Mouse (Mus musculus): ENCODE measurements around the gene Flt3. TPM values are rescaled to one million over a fixed set of nuclear protein-coding genes. Genes with fewer than 3 reads are reported as not detected.

Gene Flt3
- total and polyA plus RNA-seq, 3 experiments = 0.01 TPM; not detected in 2

DNA sequence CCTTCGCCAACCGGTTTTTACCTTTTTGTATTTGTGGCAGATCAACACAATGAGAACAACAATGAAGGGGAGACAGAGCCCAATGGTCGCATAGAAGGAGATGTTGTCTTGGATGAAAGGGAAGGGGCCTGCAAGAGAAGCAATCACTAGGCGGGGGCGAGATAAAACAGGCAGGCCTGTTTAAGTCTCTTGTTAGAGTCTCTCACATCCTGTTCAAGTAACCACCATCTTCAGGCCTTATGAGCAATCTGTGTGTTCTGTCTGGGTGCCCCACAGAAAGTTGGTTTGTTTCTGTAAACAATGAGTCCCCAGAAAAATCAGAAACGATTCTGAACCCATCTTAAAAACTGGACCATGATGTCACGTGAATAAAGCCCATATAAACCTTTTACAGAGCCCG is 45.3 kb downstream of the Flt3 start:
- no peak for TF ChIP-seq MEF2A (IDR thresholded peaks at IDR 0.05; ENCODE audit: extremely low read depth, insufficient replicate concordance, low read depth, low read length, poor library complexity, severe bottlenecking)
- TF ChIP-seq HCFC1 (IDR thresholded peaks at IDR 0.05; ENCODE audit: low read depth, low read length) = no peak
- TF ChIP-seq ZKSCAN1 (IDR thresholded peaks at IDR 0.05; ENCODE audit: low read depth, low read length) = no peak
- TF ChIP-seq ZNF384 (IDR thresholded peaks at IDR 0.05; ENCODE audit: low read depth, low read length) = no peak
- TF ChIP-seq TAL1 (IDR thresholded peaks at IDR 0.05; ENCODE audit: low read length) = no peak
- TF ChIP-seq GABPA (IDR thresholded peaks at IDR 0.05; ENCODE audit: low read depth, low read length) = no peak
- TF ChIP-seq MXI1 (IDR thresholded peaks at IDR 0.05; ENCODE audit: low read depth, low read length) = no peak
- TF ChIP-seq TCF12 (IDR thresholded peaks at IDR 0.05; ENCODE audit: low read depth, low read length) = no peak
- TF ChIP-seq USF2 (IDR thresholded peaks at IDR 0.05; ENCODE audit: borderline replicate concordance in 1 of 2, insufficient read depth in 1 of 2, low read depth in 1 of 2, low read length in 2 of 2) = no peak
- no peak for TF ChIP-seq CHD1 (IDR thresholded peaks at IDR 0.05; ENCODE audit: low read depth, low read length)
- TF ChIP-seq GATA1 (IDR thresholded peaks at IDR 0.05; ENCODE audit: low read depth, low read length) = no peak
- TF ChIP-seq SIN3A (IDR thresholded peaks at IDR 0.05; ENCODE audit: low read length) = no peak
- Histone ChIP-seq H3K9me3 (replicated peaks; ENCODE audit: insufficient read depth, low read length) (no peaks in the 10 kb centered on the region), H3K79me2 (ENCODE audit: control insufficient read depth, insufficient read depth, low read length, poor library complexity) (no peaks in the 10 kb centered on the region), H3K9ac (ENCODE audit: control insufficient read depth, low read depth, low read length, poor library complexity, severe bottlenecking) (no peak overlapping the region), H3K4me3 (ENCODE audit: control insufficient read depth in 1 of 2, insufficient read depth in 1 of 2, low read depth in 2 of 2, low read length in 2 of 2) (no peak overlapping the region), H3K4me1 (ENCODE audit: control insufficient read depth in 1 of 2, insufficient read depth in 2 of 2, low read length in 2 of 2) (no peaks in the 10 kb centered on the region), H3K27me3 (ENCODE audit: control insufficient read depth in 1 of 2, insufficient read depth in 2 of 2, low read length in 2 of 2) (no peaks in the 10 kb centered on the region; a peak in 1 of 4 replicates), H3K36me3 (ENCODE audit: control insufficient read depth in 1 of 2, insufficient read depth in 2 of 2, low read length in 2 of 2) (no peaks in the 10 kb centered on the region), H3K27ac (ENCODE audit: control insufficient read depth, low read depth, low read length) (no peak overlapping the region)
- DNase-seq (ENCODE audit: low read depth, low spot score) = no peak

DNA sequence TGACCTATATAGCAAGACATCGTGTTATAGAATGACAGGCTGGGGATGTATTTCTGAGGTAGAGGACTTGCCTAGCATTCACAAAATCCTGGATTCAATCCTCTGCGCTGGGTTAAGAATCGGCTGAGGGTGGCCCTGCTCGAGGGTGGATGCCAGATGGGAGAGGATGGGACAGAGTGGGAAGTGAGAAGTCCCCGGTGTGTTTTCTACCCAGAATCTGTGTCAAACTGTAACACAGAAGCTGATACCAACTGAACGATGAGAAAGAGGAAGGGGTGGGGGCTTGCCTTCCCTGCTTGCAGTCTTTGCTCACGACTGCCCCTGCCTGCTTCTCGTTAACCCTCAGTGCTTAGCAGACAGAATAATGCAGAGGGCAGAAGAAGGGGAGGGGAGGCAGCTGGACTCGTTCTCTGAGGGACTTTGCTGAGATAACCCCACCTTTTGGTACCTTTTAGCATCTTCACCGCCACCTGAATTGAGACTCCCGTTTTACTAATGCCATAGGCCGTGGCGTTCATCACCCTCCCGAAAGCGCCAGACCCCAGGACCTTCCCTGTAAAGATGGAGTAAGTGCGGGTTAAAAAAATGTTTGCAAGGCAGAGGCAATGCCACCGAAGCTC is 46.0 kb downstream of the Flt3 start:
- H3K4me1 ChIP-seq (ENCODE audit: control insufficient read depth in 1 of 2, insufficient read depth in 2 of 2, low read length in 2 of 2) = no peaks in the 10 kb centered on the region
- no peak for DNase-seq (ENCODE audit: low read depth, low spot score)
- H3K9ac ChIP-seq (ENCODE audit: control insufficient read depth, low read depth, low read length, poor library complexity, severe bottlenecking) = no peak overlapping the region
- H3K79me2 ChIP-seq (ENCODE audit: control insufficient read depth, insufficient read depth, low read length, poor library complexity) = no peaks in the 10 kb centered on the region
- no peaks in the 10 kb centered on the region for H3K9me3 ChIP-seq (replicated peaks; ENCODE audit: insufficient read depth, low read length)
- H3K27ac ChIP-seq (ENCODE audit: control insufficient read depth, low read depth, low read length) = no peak overlapping the region
- TF ChIP-seq E2F4 (IDR thresholded peaks at IDR 0.05; ENCODE audit: borderline replicate concordance, low read depth, low read length) = no peak
- TF ChIP-seq ZNF384 (IDR thresholded peaks at IDR 0.05; ENCODE audit: low read depth, low read length) = no peak
- TF ChIP-seq MAX (IDR thresholded peaks at IDR 0.05; ENCODE audit: low read length) = no peak
- no peak for TF ChIP-seq NRF1 (IDR thresholded peaks at IDR 0.05; ENCODE audit: insufficient read depth, low read depth, low read length, poor library complexity, severe bottlenecking)
- TF ChIP-seq MYC (IDR thresholded peaks at IDR 0.05; ENCODE audit: low read depth, low read length) = no peak
- no peak for TF ChIP-seq GATA1 (IDR thresholded peaks at IDR 0.05; ENCODE audit: low read depth, low read length)
- TF ChIP-seq MEF2A (IDR thresholded peaks at IDR 0.05; ENCODE audit: extremely low read depth, insufficient replicate concordance, low read depth, low read length, poor library complexity, severe bottlenecking) = no peak
- TF ChIP-seq JUND (IDR thresholded peaks at IDR 0.05; ENCODE audit: low read depth, low read length) = no peak
- no peak for TF ChIP-seq POLR2AphosphoS2 (IDR thresholded peaks at IDR 0.05; ENCODE audit: low read length)
- no peak for TF ChIP-seq GABPA (IDR thresholded peaks at IDR 0.05; ENCODE audit: low read depth, low read length)
- no peak for TF ChIP-seq TCF12 (IDR thresholded peaks at IDR 0.05; ENCODE audit: low read depth, low read length)
- no peak for TF ChIP-seq USF1 (IDR thresholded peaks at IDR 0.05; ENCODE audit: low read depth, low read length)
- H3K36me3 ChIP-seq (ENCODE audit: control insufficient read depth in 1 of 2, insufficient read depth in 2 of 2, low read length in 2 of 2) = no peaks in the 10 kb centered on the region
- H3K27me3 ChIP-seq (ENCODE audit: control insufficient read depth in 1 of 2, insufficient read depth in 2 of 2, low read length in 2 of 2) = no peaks in the 10 kb centered on the region; a peak in 1 of 4 replicates
- H3K4me3 ChIP-seq (ENCODE audit: control insufficient read depth in 1 of 2, insufficient read depth in 1 of 2, low read depth in 2 of 2, low read length in 2 of 2) = no peak overlapping the region

Measured in MEL (cell line).